Mouse (Mus musculus) hematopoietic multipotent progenitor cell, adult 10-12 weeks (in vitro differentiated cells): ENCODE data around the gene Dkk3. TPM values are rescaled to one million over a fixed set of nuclear protein-coding genes. Genes with fewer than 3 reads are reported as not detected.

Source experiments
- polyA plus RNA-seq: library from polyadenylated mRNA; stranded (reverse); fragments of >175 nt; gene quantifications from 2 replicates; pipeline ENCODE4 v1.2.3, GENCODE M21; 2012; ENCODE audit warnings: low replicate concordance

Gene Dkk3
- 0.07 and 0.25 TPM in 2 replicates for polyA plus RNA-seq

GRCm38 (mm10) chr7:112158942-112159341 is at the start of gene Dkk3:
Gene Dkk3 (minus strand): TSS chr7:112159057.

Other genes with a start within 250 kb of the Dkk3 start
- 4.3 and 4.5 TPM in 2 replicates for gene Usp47, start 135.6 kb downstream of the Dkk3 start, polyA plus RNA-seq
- 1.0 and 1.7 TPM in 2 replicates for gene Mical2, start 66.8 kb upstream of the Dkk3 start, polyA plus RNA-seq